Mouse (Mus musculus): ENCODE measurements at regions not wholly inside any gene's neighbourhood (a gene's known extent, or its start where the extent isn't known, plus 50 kb on each side); places are given as distances from the start of the nearest gene placed in this dataset.

- TF ChIP-seq POLR2A (IDR thresholded peaks at IDR 0.05; ENCODE audit: borderline replicate concordance, control insufficient read depth, low read depth, low read length): no peak
- no peak for TF ChIP-seq CTCF (IDR thresholded peaks at IDR 0.05; ENCODE audit: control insufficient read depth, insufficient read depth, low read length)
These were observed 65.5 kb upstream of the Ppm1b start for GRCm38 (mm10) chr17:84890871-84891599.
